Mouse (Mus musculus): ENCODE results near the gene Rab28.

- TF ChIP-seq POLR2A (IDR thresholded peaks at IDR 0.05; ENCODE audit: low read depth, low read length) (no peak), CTCF (conservative IDR thresholded peaks at IDR 0.05; ENCODE audit: insufficient read depth, insufficient read length, low read depth, low read length) (no peak)
These were observed at the start of gene Rab28 for GRCm38 (mm10) chr5:41708051-41708630.

All from kidney, adult 2 months (tissue).